Mouse (Mus musculus) forebrain, embryonic 10.5 days (tissue): Measurements from ENCODE around the gene Pacsin2. TPM values are rescaled to one million over a fixed set of nuclear protein-coding genes. Genes with fewer than 3 reads are reported as not detected.
"Not testable (repeated sequence)": the region's sequence is repeated elsewhere in the genome, so short reads cannot be mapped to it uniquely, and the experiment has no call there.

Experiments
- DNase-seq: peaks from one replicate; pipeline ENCODE4 v3.0.0-alpha.2; 2017; ENCODE audit warnings: low spot score; ENCODE audit errors: extremely low spot score
- H3K27ac ChIP-seq: fragments of 300-500 bp; sonication (generic); 2 replicates; pipeline ENCODE4 v1.5.1; 2016; ENCODE audit warnings: mild to moderate bottlenecking
- H3K27me3 ChIP-seq: fragments of 300-500 bp; sonication (generic); 2 replicates; pipeline ENCODE4 v1.6.1; 2016; ENCODE audit warnings: mild to moderate bottlenecking; ENCODE audit not compliant: poor library complexity, severe bottlenecking
- H3K36me3 ChIP-seq: fragments of 300-500 bp; sonication (generic); replicated peaks from 2 replicates; pipeline ENCODE4 v1.6.1; 2016; ENCODE audit warnings: mild to moderate bottlenecking, moderate library complexity
- H3K4me1 ChIP-seq: fragments of 300-500 bp; sonication (generic); 2 replicates; pipeline ENCODE4 v1.6.1; 2016
- H3K4me3 ChIP-seq: fragments of 300-500 bp; sonication (generic); 2 replicates; pipeline ENCODE4 v1.5.1; 2016; ENCODE audit warnings: mild to moderate bottlenecking, moderate library complexity
- H3K9me3 ChIP-seq: fragments of 300-500 bp; sonication (generic); 2 replicates; pipeline ENCODE4 v1.6.1; 2016; ENCODE audit warnings: mild to moderate bottlenecking, moderate library complexity
- WGBS: fragments of 180-500 bp; shearing (Covaris S2); methylation state at CpG from one replicate; pipeline ENCODE4 v1.1.7; 2016; 5-methylcytosine and 5-hydroxymethylcytosine counted together
- polyA plus RNA-seq: library from polyadenylated mRNA; unstranded; fragments of >200 nt; fragmentation: Nextera tagmentation; extraction: Ambion mirVana; gene quantifications from 2 replicates; pipeline ENCODE4 v1.2.1, GENCODE M21; 2016

The Pacsin2 gene
- polyA plus RNA-seq, 1 experiment from 2014 or later, result 55.4 TPM

- no peak for DNase-seq
- Histone ChIP-seq H3K27ac (no peak overlapping the region), H3K27me3 (no peaks in the 10 kb centered on the region), H3K9me3 (no peaks in the 10 kb centered on the region), H3K4me3 (no peak overlapping the region), H3K4me1 (peaks cover 17% of the 10 kb centered on the region), H3K36me3 (no peaks in the 10 kb centered on the region)
- 75% methylated on average over 10 of the region's 10 CpGs for WGBS
These were observed 9.5 kb upstream of the Pacsin2 start for GRCm38 (mm10) chr15:83473832-83474465.

DNA sequence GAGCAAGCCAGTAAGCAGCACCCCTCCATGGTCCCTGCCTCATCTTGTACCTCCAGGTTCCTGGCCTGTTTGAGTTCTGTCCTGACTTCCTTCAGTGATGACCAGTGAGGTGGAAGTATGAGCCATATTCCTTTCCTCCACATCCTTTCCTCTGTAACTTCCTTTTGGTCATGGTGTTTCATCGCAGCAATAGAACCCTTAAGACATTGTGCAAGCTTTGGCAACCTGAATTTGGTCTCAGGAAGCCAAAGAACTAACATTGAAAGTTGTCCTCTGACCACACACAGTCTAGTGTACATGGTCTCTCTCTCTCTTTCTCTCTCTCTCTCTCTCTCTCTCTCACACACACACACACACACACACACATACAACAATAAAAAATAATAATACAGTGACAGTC, 8.8 kb upstream of the Pacsin2 start:
- no peaks in the 10 kb centered on the region for H3K9me3 ChIP-seq
- 89% methylated on average over 1 of the region's 1 CpGs for WGBS
- H3K27me3 ChIP-seq, result no peaks in the 10 kb centered on the region
- H3K36me3 ChIP-seq, result no peaks in the 10 kb centered on the region
- peaks cover 10% of the 10 kb centered on the region; the same call in 1 of the 2 replicates for H3K4me1 ChIP-seq
- no peak overlapping the region for H3K4me3 ChIP-seq
- DNase-seq, result no peak
- no peak overlapping the region for H3K27ac ChIP-seq

DNA sequence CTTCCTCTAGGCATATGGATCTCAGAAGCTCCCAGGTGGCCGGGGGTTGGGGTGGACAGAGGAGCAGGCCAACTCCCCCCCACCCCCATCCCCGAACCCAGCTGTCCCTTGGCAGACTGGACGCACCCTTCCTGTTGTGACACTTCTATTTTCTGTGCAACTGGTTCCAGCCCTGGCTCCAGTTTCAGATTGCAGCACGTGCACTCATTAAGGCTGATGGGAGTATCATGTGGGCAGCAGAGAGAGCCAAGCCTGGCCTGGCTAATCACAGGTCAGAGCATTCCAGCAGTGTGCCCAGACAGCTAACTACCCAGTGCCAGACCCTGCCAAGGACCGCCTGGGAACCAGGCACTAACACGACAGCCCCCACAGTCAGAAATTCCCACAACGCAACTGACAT, 7.1 kb upstream of the Pacsin2 start:
- Histone ChIP-seq H3K4me3 (no peak overlapping the region), H3K9me3 (no peaks in the 10 kb centered on the region), H3K27ac (no peak overlapping the region), H3K27me3 (no peaks in the 10 kb centered on the region), H3K36me3 (no peaks in the 10 kb centered on the region), H3K4me1 (peaks cover 10% of the 10 kb centered on the region; the same call in 1 of the 2 replicates)
- 81% methylated on average over 7 of the region's 7 CpGs for WGBS
- no peak for DNase-seq

GRCm38 (mm10) chr15:83470443-83470842, 6.0 kb upstream of the Pacsin2 start:
- Histone ChIP-seq H3K27ac (no peak overlapping the region), H3K36me3 (no peaks in the 10 kb centered on the region), H3K4me1 (peaks cover 10% of the 10 kb centered on the region; the same call in 1 of the 2 replicates), H3K4me3 (no peak overlapping the region), H3K9me3 (no peaks in the 10 kb centered on the region), H3K27me3 (no peaks in the 10 kb centered on the region)
- DNase-seq, result no peak
- WGBS, result 88% methylated on average over 8 of the region's 8 CpGs

- no peaks in the 10 kb centered on the region for H3K9me3 ChIP-seq
- H3K4me3 ChIP-seq, result no peak overlapping the region
- 73% methylated on average over 6 of the region's 6 CpGs for WGBS
- peaks cover 10% of the 10 kb centered on the region; the same call in 1 of the 2 replicates for H3K4me1 ChIP-seq
- no peak for DNase-seq
- H3K27ac ChIP-seq, result no peak overlapping the region
- H3K27me3 ChIP-seq, result no peaks in the 10 kb centered on the region
- no peaks in the 10 kb centered on the region for H3K36me3 ChIP-seq
These were observed 4.9 kb upstream of the Pacsin2 start for GRCm38 (mm10) chr15:83469279-83469821.

DNA sequence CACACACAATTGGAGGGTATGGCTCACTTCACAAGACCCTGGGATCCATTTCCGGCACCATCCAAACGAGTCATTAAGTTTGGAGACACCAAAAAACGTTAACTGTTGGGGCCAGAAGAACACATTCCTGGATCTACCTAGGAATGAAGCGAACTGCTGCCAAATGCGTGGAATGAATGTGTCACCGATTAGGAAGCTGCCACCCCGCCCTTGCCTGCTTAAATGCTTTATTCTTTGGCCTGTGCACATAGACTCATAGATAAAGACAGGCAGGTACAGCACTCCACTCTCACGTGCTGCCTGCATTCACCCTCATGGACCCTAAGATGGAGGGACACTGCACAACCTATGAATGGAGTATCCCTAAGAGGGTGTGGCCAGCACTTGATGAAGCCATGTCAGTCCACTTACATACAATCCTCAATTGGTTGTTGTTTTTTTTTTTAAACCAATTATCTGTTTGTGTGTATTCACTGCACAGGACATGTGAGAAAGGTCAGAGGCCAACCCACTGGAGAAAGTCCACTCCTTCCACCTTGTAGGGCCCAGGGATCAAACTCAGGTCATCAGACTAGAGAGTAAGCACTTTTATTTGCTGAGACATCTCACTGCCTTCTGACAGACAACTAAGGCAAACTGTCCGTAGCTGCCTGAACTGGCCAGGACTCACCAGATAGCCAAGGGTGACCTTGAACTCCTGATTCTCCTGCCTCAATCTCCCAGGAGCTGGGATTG, 3.0 kb upstream of the Pacsin2 start:
- no peak for DNase-seq
- Histone ChIP-seq H3K9me3 (no peaks in the 10 kb centered on the region), H3K4me3 (no peak overlapping the region), H3K4me1 (peaks cover 24% of the 10 kb centered on the region), H3K36me3 (no peaks in the 10 kb centered on the region), H3K27ac (no peak overlapping the region), H3K27me3 (no peaks in the 10 kb centered on the region)
- WGBS, result 87% methylated on average over 9 of the region's 9 CpGs

DNA sequence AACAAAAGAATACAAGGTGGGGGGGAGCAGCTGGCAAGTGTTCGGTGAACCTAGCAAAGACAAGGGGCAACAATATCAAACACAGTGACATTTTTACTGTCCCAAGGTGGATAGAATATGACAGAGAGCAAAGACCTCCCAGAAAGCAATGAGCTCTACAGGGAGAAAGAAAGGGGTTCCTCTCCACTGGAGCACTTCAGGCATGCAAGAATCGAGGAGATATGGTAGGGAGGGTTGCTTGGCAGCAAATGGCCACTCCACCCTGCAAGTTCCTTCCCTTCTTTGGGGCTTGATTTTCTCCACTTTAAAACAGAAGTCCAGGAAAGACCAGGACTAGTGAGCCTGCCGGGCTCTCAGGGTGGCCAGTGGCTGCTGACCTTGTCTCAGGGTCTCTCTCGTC, 1.9 kb upstream of the Pacsin2 start:
- Histone ChIP-seq H3K9me3 (no peaks in the 10 kb centered on the region), H3K4me3 (no peak overlapping the region), H3K4me1 (peaks cover 25% of the 10 kb centered on the region), H3K36me3 (no peaks in the 10 kb centered on the region), H3K27me3 (no peaks in the 10 kb centered on the region), H3K27ac (no peak overlapping the region)
- 87% methylated on average over 4 of the region's 4 CpGs for WGBS
- no peak for DNase-seq

- Histone ChIP-seq H3K4me1 (peaks cover 25% of the 10 kb centered on the region), H3K36me3 (no peaks in the 10 kb centered on the region), H3K9me3 (no peaks in the 10 kb centered on the region), H3K27ac (0 out of 2 replicates have a peak overlapping the region, but pooled peaks have one; percentile 92), H3K27me3 (no peaks in the 10 kb centered on the region), H3K4me3 (peak overlapping the region; percentile 87)
- DNase-seq, result no peak
- 79% methylated on average over 19 of the region's 19 CpGs for WGBS
These were observed 672 bp upstream of the Pacsin2 start for GRCm38 (mm10) chr15:83464905-83465650.

DNA sequence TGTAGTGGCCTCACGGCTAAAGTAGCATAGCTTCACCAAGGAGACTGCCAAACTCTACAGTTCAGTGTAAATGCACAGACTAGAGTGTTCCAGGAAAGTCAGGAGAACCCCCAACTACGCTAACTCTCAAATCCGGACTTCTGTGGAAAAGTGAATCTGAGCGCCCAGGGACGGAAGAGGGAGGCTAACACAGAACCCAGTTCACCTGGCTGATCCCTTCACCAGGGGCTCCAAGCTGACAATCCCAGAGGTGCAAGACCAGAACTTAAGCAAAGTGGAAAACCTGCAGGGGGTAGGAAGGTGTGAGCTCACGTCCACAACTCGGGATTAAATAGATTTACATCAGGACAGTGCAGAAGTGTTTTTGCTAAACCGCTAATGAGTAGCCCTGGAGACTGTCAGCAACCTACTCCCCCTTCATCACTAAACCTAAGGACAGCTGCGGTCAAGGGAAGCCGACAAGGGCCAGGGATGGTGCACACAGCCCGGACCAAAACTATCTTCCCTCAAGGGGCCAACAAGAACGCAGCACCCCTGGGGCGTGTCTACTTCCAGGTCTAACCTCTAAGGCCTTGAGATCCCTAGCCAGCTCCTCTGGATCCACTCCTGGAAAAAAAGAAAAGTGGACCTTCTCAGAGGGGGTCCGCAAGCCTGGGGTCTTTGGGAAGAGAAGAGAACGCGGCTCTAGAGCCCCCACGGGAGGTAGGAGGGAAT, 880 bp downstream of the Pacsin2 start:
- no peaks in the 10 kb centered on the region; the same call in 1 of the 2 replicates for H3K36me3 ChIP-seq
- no peaks in the 10 kb centered on the region for H3K27me3 ChIP-seq
- H3K27ac ChIP-seq, result peak overlapping the region; percentile 92
- no peaks in the 10 kb centered on the region for H3K9me3 ChIP-seq
- peak overlapping the region; percentile 87 for H3K4me3 ChIP-seq
- 16% methylated on average over 17 of the region's 17 CpGs for whole genome bisulfite sequencing
- peaks cover 25% of the 10 kb centered on the region for H3K4me1 ChIP-seq
- DNase-seq, result no peak

GRCm38 (mm10) chr15:83462349-83462748, 2.1 kb downstream of the Pacsin2 start:
- not testable (repeated sequence) for H3K4me3 ChIP-seq, H3K27me3 ChIP-seq, H3K9me3 ChIP-seq, H3K36me3 ChIP-seq, H3K27ac ChIP-seq, DNase-seq
- H3K4me1 ChIP-seq, result peaks cover 25% of the 10 kb centered on the region
- WGBS, result 91% methylated on average over 8 of the region's 8 CpGs

- 90% methylated on average over 3 of the region's 3 CpGs for WGBS
- no peak for DNase-seq
These were observed 3.5 kb downstream of the Pacsin2 start for GRCm38 (mm10) chr15:83460891-83461290.

GRCm38 (mm10) chr15:83457541-83457940, 6.9 kb downstream of the Pacsin2 start:
- 83% methylated on average over 1 of the region's 1 CpGs for WGBS
- H3K27me3 ChIP-seq, result no peaks in the 10 kb centered on the region
- peaks cover 11% of the 10 kb centered on the region for H3K4me1 ChIP-seq
- H3K27ac ChIP-seq, result no peak overlapping the region
- H3K4me3 ChIP-seq, result no peak overlapping the region
- no peaks in the 10 kb centered on the region; the same call in 1 of the 2 replicates for H3K36me3 ChIP-seq
- H3K9me3 ChIP-seq, result no peaks in the 10 kb centered on the region
- no peak for DNase-seq

More at GRCm38 (mm10) chr15:83460891-83461290, 3.5 kb downstream of the Pacsin2 start:
- no peaks in the 10 kb centered on the region for H3K9me3 ChIP-seq
- H3K4me3 ChIP-seq, result no peak overlapping the region
- H3K27me3 ChIP-seq, result no peaks in the 10 kb centered on the region
- H3K27ac ChIP-seq, result no peak overlapping the region
- peaks cover 25% of the 10 kb centered on the region for H3K4me1 ChIP-seq
- H3K36me3 ChIP-seq, result no peaks in the 10 kb centered on the region; the same call in 1 of the 2 replicates
